Mouse (Mus musculus): ENCODE data around the gene Tldc2.

The Tldc2 gene

DNA sequence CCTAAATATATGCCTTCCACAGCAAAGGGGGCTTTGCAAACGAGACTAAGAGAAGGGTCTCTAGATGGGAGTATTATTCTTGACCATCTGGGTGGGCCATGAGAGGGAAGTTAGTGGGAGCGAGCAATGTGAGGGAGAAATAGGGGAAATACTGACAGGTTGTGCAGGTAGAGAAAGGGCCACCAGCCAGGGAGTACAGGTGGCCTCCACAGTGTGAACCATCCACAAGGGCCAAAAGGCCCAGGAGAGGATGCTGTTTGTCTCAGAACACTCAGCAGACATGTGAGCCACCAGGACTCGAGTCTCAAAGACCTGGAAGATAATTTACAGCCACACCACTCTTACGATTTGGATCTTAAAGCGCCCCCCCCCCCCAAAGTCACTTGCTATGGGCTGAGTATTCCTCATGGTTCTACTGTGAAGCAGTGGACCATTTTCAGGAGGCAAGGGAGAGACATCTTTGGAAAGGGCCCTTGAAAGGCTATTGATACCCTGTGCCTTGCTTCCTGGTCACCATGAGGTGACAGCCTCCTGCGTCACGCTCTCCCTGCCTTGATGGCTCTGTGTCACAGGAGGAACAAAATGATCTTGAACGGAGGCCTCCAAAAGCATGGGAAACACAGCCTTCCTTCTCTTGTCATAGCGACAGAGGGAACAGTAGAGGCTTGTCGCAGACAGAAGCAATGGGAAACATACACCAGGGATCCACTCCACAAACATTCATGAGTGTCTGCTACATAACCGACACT lies 26.1 kb upstream of the Tldc2 start:
- no peak for DNase-seq (ENCODE audit: extremely low read depth, low read depth)

- DNase-seq (ENCODE audit: extremely low read depth, low read depth) = no peak
Observed at GRCm38 (mm10) chr2:157063241-157063700, 23.6 kb upstream of the Tldc2 start.

DNA sequence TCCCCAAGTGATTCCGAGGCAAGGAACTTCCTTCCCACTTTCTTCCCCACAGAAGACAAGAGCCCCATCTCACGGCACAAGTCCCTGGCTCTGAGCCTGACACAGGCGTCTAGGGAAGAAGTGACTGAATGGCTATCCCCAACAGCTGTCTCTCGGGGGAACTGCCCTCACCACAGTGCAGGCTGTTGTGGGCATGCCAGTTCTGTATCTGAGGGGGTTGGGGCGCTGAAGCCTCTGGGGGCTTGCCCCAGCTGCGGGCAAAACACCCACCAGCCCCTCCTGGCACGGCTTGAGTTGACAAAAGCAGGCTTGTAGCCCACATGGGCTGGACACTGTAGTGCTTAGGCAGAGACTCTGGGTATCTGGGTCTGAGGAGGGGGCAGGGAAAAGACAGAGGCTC lies 22.7 kb upstream of the Tldc2 start:
- DNase-seq (ENCODE audit: extremely low read depth, low read depth) = no peak

GRCm38 (mm10) chr2:157064978-157065878 lies 21.6 kb upstream of the Tldc2 start:
- no peak for DNase-seq (ENCODE audit: extremely low read depth, low read depth)

- no peak for DNase-seq (ENCODE audit: extremely low read depth, low read depth)
Observed at GRCm38 (mm10) chr2:157065879-157066226, 21.0 kb upstream of the Tldc2 start.

DNA sequence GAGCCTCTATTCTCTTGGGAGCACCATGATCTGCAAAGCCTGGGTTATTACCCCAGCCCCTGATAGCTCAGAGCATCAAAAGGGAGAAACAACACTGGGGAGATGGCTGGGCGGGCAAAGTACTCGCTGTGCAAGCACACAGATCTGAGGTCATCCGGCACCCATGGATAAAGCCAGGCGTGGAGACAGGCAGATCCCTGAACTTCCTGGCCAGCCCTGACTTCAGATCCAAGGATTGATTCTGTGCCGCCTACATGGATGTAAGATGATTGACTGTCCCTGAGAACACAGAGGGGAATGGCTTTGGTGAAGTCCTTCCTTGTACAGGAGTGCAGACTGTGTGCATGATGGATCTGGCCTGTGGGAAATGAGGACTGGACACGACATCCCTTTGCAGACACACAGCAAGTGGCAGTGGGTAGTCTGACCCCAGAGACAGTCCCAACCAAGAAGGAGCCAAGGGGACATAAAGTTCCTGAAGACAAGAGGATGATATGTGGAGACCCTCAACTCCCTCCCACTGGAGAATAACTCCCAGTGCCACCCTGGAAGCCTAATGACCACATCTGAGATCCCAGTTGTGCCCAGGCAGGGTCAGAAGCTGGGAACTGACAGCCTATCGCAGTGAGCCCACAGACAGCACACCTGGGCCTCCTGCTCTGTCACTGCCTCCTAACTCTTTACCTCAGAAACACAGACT lies 20.0 kb upstream of the Tldc2 start:
- no peak for DNase-seq (ENCODE audit: extremely low read depth, low read depth)

DNA sequence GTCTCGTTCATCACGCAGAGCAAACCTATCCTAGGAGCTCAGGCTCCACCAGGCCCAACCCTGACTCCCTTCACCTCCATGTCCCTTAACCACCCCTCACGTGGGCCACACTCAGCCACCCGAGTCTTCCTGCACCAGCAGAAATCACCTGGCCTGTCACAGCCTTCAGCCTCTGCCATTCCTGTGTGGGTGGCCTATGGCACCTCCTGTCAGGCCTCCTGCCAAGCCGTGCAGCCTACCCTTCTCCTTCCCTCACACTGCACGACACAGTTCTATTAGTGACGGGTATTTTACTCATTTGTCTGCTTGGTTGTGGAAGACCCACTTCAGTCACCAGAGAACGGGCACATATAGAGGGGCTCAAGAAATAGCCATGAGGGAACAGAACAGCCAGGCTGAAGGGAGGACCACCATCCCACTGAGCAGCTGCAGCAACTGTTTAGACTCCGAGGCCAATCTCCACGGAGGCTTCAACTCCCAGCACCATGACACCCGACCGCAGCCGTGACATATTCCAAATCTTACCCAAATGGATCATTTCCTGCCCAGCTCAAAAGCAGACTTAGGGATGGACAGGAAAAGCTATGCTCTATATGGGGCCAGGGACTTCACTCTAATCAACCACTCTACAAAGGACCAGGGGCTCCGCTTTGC lies 18.0 kb upstream of the Tldc2 start:
- no peak for DNase-seq (ENCODE audit: extremely low read depth, low read depth)

DNA sequence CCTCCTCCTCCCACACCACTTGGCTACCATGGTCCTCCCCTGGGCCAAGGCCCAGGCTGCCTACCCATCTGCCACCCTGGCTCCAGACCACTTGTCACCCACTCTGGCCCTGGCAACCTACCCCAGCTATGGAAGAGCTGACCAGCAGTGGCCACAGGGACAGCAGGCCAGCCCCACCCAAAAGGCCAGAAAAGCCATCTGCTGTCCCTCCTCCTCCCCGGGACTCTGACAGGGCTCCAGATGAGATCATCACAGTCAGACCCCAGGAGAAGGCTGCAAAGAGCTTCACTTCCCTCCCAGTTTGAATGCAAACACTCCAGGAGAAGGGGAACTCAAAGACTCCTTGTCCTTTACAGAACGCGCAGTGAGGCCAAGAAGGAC lies 17.5 kb upstream of the Tldc2 start:
- no peak for DNase-seq (ENCODE audit: extremely low read depth, low read depth)

GRCm38 (mm10) chr2:157069755-157070315 lies 17.0 kb upstream of the Tldc2 start:
- no peak for DNase-seq (ENCODE audit: extremely low read depth, low read depth)

GRCm38 (mm10) chr2:157070365-157070764 lies 16.5 kb upstream of the Tldc2 start:
- no peak for DNase-seq (ENCODE audit: extremely low read depth, low read depth)

- no peak for DNase-seq (ENCODE audit: extremely low read depth, low read depth)
Observed at GRCm38 (mm10) chr2:157071556-157071955, 15.3 kb upstream of the Tldc2 start.

DNA sequence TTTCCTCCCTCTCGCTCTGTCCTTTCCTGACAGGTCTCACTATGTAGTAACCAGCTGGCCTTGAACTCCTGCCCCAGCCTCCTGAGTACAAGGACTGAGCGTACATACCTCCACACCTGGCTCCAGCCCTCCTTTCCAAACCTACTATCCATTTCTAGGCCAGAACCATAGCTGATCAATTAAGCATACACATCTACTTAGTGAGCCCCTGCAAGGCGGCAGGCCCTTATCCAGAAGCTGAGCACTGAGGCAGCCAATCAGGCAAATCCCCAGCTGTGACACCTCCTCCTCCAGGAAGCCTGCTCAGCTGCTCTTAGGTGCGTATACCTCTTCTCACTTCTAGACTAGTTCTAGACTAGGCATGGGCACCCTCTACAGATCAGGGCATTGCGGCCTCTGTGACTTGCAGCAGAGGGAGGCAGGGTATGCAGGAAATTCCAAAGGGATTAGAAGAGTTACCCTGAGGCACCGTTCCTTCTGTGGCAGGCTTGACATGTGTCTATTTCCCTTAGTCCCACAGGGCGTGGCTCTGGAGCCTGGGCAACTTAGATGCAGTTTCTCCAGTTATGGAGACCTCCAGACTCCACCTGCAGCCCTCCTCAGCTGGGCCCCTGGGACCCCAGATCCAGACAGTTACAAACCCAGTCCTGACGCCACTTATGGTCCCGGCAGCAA lies 14.4 kb upstream of the Tldc2 start:
- no peak for DNase-seq (ENCODE audit: extremely low read depth, low read depth)

- no peak for DNase-seq (ENCODE audit: extremely low read depth, low read depth)
Observed at GRCm38 (mm10) chr2:157073378-157074052, 13.3 kb upstream of the Tldc2 start.

DNA sequence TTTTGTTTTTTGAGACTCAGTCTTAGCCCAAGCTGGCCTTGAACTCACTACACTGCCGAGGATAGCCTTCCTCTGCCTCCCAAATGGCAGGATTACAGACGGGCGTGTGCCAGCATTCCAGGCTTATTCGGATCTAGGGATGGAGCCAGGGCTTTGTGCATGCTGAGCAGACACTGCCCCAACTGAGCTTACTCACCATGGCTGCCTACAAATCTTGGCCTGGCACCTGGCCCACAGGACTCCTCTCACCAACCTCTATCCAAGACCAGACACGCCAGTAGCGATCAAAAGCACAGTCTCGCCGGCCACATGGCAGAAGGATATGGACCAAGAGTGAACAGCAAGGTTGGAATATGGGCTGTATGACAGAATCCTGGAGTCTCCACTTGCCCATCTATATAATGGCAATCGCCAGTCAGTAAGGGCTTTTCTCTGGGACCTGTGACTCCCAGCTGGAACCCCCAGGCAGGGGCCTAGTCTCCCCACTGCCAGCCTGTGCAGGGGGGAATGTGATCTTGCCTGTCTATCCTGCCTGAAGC lies 12.6 kb upstream of the Tldc2 start:
- no peak for DNase-seq (ENCODE audit: extremely low read depth, low read depth)

DNA sequence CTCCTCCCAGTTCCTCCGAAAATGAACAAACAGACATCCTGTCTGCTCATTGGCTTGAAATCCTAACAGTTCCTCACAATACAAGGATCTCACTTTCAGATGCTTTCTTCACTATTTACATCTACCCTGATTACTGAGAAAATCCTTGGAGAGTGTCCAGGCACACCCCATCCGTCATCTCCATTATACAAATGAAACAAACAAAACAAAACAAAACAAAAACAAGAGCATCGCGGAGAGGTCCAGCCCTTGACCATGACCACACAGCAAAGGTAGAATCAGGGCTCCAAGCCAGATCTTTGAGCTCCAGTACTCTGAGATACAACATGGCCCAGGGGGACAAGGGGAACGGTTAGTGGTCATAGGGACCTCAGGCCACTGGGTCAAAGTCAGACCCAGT lies 12.1 kb upstream of the Tldc2 start:
- no peak for DNase-seq (ENCODE audit: extremely low read depth, low read depth)

DNA sequence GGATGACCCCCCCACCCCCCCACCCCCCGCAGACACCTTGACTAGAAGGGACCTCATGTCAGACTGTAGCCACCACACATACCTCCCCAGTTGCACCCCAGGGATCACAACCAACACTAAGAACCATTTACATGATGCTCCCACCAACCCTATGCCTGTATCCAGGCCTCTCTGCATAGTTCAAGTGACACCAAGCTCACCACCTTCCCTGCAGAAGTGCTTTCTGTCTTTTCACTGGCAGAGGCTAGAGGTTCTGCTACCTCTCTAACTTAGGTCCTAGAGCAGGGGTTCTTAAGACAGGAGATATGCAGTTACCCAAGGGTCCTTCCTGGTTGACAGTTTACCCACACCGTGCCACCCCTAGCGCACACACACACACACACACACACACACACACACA lies 11.6 kb upstream of the Tldc2 start:
- no peak for DNase-seq (ENCODE audit: extremely low read depth, low read depth)

DNA sequence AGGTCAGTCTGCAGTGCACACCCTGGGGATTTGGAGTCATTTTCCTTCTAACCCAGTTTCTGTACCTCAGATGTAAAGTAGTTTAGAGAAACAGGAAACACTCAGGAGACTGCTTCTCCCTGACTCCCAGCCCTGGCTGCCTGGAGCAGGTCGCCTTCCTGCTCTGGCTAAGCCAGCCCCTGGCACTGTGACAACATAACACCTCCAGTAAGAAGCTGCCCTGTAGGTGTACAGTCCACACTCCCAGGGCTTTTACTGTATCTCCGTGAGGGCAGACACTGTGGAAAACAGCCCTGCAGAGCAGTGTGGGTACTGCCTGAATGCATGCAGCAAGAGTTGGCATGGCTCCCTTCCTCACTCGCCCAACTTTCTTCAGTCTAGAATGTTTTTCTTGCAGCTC lies 11.2 kb upstream of the Tldc2 start:
- DNase-seq (ENCODE audit: extremely low read depth, low read depth) = no peak

- DNase-seq (ENCODE audit: extremely low read depth, low read depth) = no peak
Observed at GRCm38 (mm10) chr2:157076585-157076984, 10.3 kb upstream of the Tldc2 start.

DNA sequence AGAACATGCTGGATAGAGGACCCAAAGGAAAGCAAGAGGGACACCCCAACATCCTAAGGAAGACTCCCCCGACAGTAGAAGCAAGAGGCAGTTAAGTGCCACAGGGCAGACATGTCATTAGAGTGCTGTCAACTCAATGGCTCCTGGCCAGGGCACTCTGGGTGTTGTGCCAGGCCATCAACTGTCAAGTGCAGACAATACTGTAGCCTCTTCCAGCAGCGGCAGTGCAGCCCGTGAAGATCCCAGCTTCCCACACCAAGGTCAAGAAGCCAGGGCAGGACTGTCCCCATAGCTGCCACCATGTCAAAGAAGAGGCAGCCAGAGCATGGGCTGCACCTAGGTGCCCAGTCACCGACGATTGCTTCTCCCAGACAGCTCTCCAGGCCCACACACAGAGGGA lies 9.7 kb upstream of the Tldc2 start:
- DNase-seq (ENCODE audit: extremely low read depth, low read depth) = no peak

DNA sequence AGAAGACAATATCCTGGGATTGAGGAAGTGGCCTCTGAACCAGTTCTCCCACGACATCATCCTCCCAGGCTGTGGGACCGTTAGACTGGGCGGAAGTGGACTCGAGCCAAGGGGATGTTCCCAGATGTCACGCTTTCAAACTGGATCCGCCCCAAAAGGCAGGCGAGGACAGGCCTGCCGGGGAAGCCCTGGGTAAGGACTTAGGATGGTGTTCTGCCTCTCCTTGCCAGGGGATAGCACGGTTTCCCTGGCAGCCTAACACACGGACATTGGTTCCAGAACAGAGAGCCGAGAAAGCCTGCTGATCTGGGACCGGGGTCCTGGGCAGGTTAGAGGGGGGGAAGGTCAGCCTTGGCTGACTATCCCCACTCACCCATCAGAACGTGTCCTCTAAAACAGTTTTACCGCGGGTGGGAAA lies 9.2 kb upstream of the Tldc2 start:
- no peak for DNase-seq (ENCODE audit: extremely low read depth, low read depth)
